In the genomic region with DNA sequence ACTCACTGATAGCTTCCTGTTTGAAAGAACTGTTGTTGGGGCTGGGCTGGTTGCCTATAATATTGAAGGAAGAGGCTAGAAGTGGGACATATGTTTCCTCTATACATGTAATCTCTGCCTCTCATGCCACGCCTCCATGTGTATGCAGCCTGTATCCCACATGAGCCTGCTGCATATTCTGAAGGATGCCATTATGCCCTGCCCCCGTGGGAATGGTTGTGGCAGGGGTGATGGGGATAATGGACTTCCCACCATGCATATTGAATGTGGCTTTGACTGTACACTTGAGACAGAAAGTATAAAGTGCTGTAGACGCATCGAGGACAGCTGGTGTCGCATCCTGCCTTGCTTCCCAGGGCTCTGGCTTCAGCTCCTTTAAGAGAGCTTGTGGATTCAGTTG, we compare ENCODE assay signal across 19 mouse cellular contexts.
A peak's percentile ranks its signal among the peaks of the same experiment; 100 is the strongest.
DNase-seq lines count a peak whose midpoint lies in the region; ATAC-seq and TF ChIP-seq lines count a peak whose summit lies in the region.
"Had no signal": no experiment of that assay in that cellular context is flagged by ENCODE, and none has a peak within 500 bp of the region (broad histone marks: within the 10 kb centered on the region; RNA-seq: fewer than 3 reads in every experiment).

No protein-coding gene starts in this region.

- 77% methylated on average over 5 of the region's 5 CpGs for WGBS in hindbrain, embryonic 11.5 days
- WGBS in hindbrain, embryonic 13.5 days, result 44% methylated on average over 5 of the region's 5 CpGs
- WGBS in forebrain, postnatal 0 days, result 49% methylated on average over 5 of the region's 5 CpGs
- 65% methylated on average over 5 of the region's 5 CpGs for WGBS in neural tube, embryonic 12.5 days

- no peaks in the 10 kb centered on the region for H3K36me3 ChIP-seq in hindbrain, embryonic 11.5 days (ENCODE audit: control insufficient read depth, insufficient read depth, low read length)
- no peaks in the 10 kb centered on the region for H3K36me3 ChIP-seq in hindbrain, embryonic 13.5 days
- H3K36me3 ChIP-seq in forebrain, postnatal 0 days (ENCODE audit: insufficient read depth), result no peaks in the 10 kb centered on the region
- H3K36me3 ChIP-seq in neural tube, embryonic 12.5 days, result no peaks in the 10 kb centered on the region
- H3K36me3 ChIP-seq: intestine, embryonic 15.5 days; limb, embryonic 13.5 days had no signal

- H3K9me3 ChIP-seq in hindbrain, embryonic 11.5 days (ENCODE audit: control insufficient read depth, low read length), result no peaks in the 10 kb centered on the region
- no peaks in the 10 kb centered on the region for H3K9me3 ChIP-seq in hindbrain, embryonic 13.5 days
- no peaks in the 10 kb centered on the region for H3K9me3 ChIP-seq in forebrain, postnatal 0 days (ENCODE audit: low read length)
- no peaks in the 10 kb centered on the region for H3K9me3 ChIP-seq in neural tube, embryonic 12.5 days
- H3K9me3 ChIP-seq: intestine, embryonic 15.5 days; limb, embryonic 13.5 days had no signal

- H3K9ac ChIP-seq in hindbrain, embryonic 11.5 days (ENCODE audit: low read depth, low read length), result no peak overlapping the region
- H3K9ac ChIP-seq in hindbrain, embryonic 13.5 days, result no peak overlapping the region
- H3K9ac ChIP-seq in forebrain, postnatal 0 days, result no peak overlapping the region
- no peak overlapping the region for H3K9ac ChIP-seq in neural tube, embryonic 12.5 days
- H3K9ac ChIP-seq: intestine, embryonic 15.5 days; limb, embryonic 13.5 days; liver, embryonic 14.5 days had no signal

- peak; percentile 9 for DNase-seq in cerebellum, adult 8-10 months
- no peak for DNase-seq in cerebellum, postnatal 4 days (ENCODE audit: low spot score in 2 of 2)
- peak; percentile 36 for DNase-seq in hindbrain, embryonic 11.5 days (ENCODE audit: low spot score)
- no peak for DNase-seq in forebrain, postnatal 0 days
- no peak for DNase-seq in thymus, postnatal 14 days
- no peak for DNase-seq in heart, postnatal 4 days
- DNase-seq: adrenal gland, adult 2 months; gastrocnemius, postnatal 36 days; heart, postnatal 14 days; right cerebral cortex, postnatal 14 days had no signal

- ATAC-seq in hindbrain, embryonic 11.5 days (ENCODE audit: low FRiP score), result peak; percentile 62
- ATAC-seq in hindbrain, embryonic 13.5 days (ENCODE audit: low FRiP score), result no peak
- 0 out of 2 replicates have a peak, but pooled peaks have one; percentile 7 for ATAC-seq in forebrain, postnatal 0 days
- peak; percentile 58; the same call in 1 of the 2 replicates for ATAC-seq in neural tube, embryonic 12.5 days (ENCODE audit: low FRiP score, low read depth)
- ATAC-seq: intestine, embryonic 15.5 days; lung, postnatal 0 days had no signal

- no peak overlapping the region for H3K4me2 ChIP-seq in hindbrain, embryonic 11.5 days (replicated peaks; ENCODE audit: low read depth, low read length)
- H3K4me2 ChIP-seq in hindbrain, embryonic 13.5 days, result no peak overlapping the region
- H3K4me2 ChIP-seq in forebrain, postnatal 0 days (ENCODE audit: low read depth), result no peak overlapping the region
- no peak overlapping the region for H3K4me2 ChIP-seq in neural tube, embryonic 12.5 days (replicated peaks)
- H3K4me2 ChIP-seq: heart, embryonic 11.5 days; intestine, embryonic 15.5 days; limb, embryonic 13.5 days had no signal

- no peak overlapping the region for H3K27ac ChIP-seq in hindbrain, embryonic 11.5 days (ENCODE audit: low read depth, low read length)
- H3K27ac ChIP-seq in hindbrain, embryonic 13.5 days, result no peak overlapping the region; the same call in 1 of the 2 replicates
- peak overlapping the region; percentile 74 for H3K27ac ChIP-seq in forebrain, postnatal 0 days (ENCODE audit: low read depth, low read length)
- H3K27ac ChIP-seq in neural tube, embryonic 12.5 days, result no peak overlapping the region
- H3K27ac ChIP-seq: intestine, embryonic 15.5 days; kidney, postnatal 0 days; liver, embryonic 14.5 days had no signal

- TF ChIP-seq CTCF in forebrain, postnatal 0 days (IDR thresholded peaks at IDR 0.05; ENCODE audit: low read depth), result no peak

- H3K27me3 ChIP-seq in hindbrain, embryonic 11.5 days (ENCODE audit: control insufficient read depth, insufficient read depth, low read length), result no peaks in the 10 kb centered on the region
- no peaks in the 10 kb centered on the region for H3K27me3 ChIP-seq in hindbrain, embryonic 13.5 days
- H3K27me3 ChIP-seq in forebrain, postnatal 0 days (ENCODE audit: insufficient read depth, low read length), result no peaks in the 10 kb centered on the region
- H3K27me3 ChIP-seq in neural tube, embryonic 12.5 days (replicated peaks), result no peaks in the 10 kb centered on the region
- H3K27me3 ChIP-seq: intestine, embryonic 15.5 days; limb, embryonic 13.5 days had no signal

- H3K4me3 ChIP-seq in hindbrain, embryonic 11.5 days (ENCODE audit: low read depth, low read length), result no peak overlapping the region
- H3K4me3 ChIP-seq in hindbrain, embryonic 13.5 days, result no peak overlapping the region
- H3K4me3 ChIP-seq in forebrain, postnatal 0 days (ENCODE audit: low read depth, low read length), result no peak overlapping the region
- no peak overlapping the region for H3K4me3 ChIP-seq in neural tube, embryonic 12.5 days
- H3K4me3 ChIP-seq: erythroblast, embryonic 14.5 days; intestine, embryonic 15.5 days; limb, embryonic 13.5 days had no signal

- H3K4me1 ChIP-seq in hindbrain, embryonic 11.5 days (replicated peaks; ENCODE audit: control insufficient read depth, insufficient read depth, low read length), result 0 out of 2 replicates have a peak, but pooled peaks cover 3% of the 10 kb centered on the region
- H3K4me1 ChIP-seq in hindbrain, embryonic 13.5 days (replicated peaks), result peaks cover 37% of the 10 kb centered on the region
- peaks cover 16% of the 10 kb centered on the region for H3K4me1 ChIP-seq in forebrain, postnatal 0 days (ENCODE audit: insufficient read depth)
- peaks cover 22% of the 10 kb centered on the region for H3K4me1 ChIP-seq in neural tube, embryonic 12.5 days

Comparison
In these comparisons a context has a peak if more than half of its experiments do, and no peak if none do; other contexts are left out.
1. DNase-seq: peak in cerebellum, adult 8-10 months (single experiment) and hindbrain, embryonic 11.5 days (single experiment); none in cerebellum, postnatal 4 days (0 of 2), forebrain, postnatal 0 days (single experiment), thymus, postnatal 14 days (single experiment) and heart, postnatal 4 days (single experiment).